In genomic region chr7:73414192-73414591, GRCm38 (mm10) we compare ENCODE assay signal across 23 mouse cellular contexts. TPM values are rescaled to one million over a fixed set of nuclear protein-coding genes. Genes with fewer than 3 reads are reported as not detected.
DNase-seq lines count a peak whose midpoint lies in the region; ATAC-seq lines count a peak whose summit lies in the region.
"Had no signal": no experiment of that assay in that cellular context is flagged by ENCODE, and none has a peak within 500 bp of the region (broad histone marks: within the 10 kb centered on the region; RNA-seq: fewer than 3 reads in every experiment).

No protein-coding gene starts in this region.

- H3K27me3 ChIP-seq in hindbrain, embryonic 14.5 days (ENCODE audit: control insufficient read depth, insufficient read depth, low read length) = no peaks in the 10 kb centered on the region
- no peaks in the 10 kb centered on the region for H3K27me3 ChIP-seq in hindbrain, embryonic 12.5 days
- H3K27me3 ChIP-seq in midbrain, embryonic 14.5 days (ENCODE audit: control insufficient read depth, insufficient read depth, low read length) = no peaks in the 10 kb centered on the region
- H3K27me3 ChIP-seq in midbrain, embryonic 15.5 days (replicated peaks) = no peaks in the 10 kb centered on the region
- no peaks in the 10 kb centered on the region for H3K27me3 ChIP-seq in kidney, embryonic 14.5 days (ENCODE audit: control insufficient read depth, insufficient read depth, low read length)
- H3K27me3 ChIP-seq: embryonic facial prominence, embryonic 13.5 days; forebrain, embryonic 13.5 days; heart, embryonic 15.5 days; limb, embryonic 13.5 days; liver, embryonic 13.5 days had no signal

- H3K4me2 ChIP-seq in hindbrain, embryonic 14.5 days (replicated peaks) = no peak overlapping the region
- H3K4me2 ChIP-seq in hindbrain, embryonic 12.5 days (replicated peaks) = no peak overlapping the region
- H3K4me2 ChIP-seq in midbrain, embryonic 14.5 days (ENCODE audit: low read length) = no peak overlapping the region
- no peak overlapping the region for H3K4me2 ChIP-seq in midbrain, embryonic 15.5 days
- H3K4me2 ChIP-seq in kidney, embryonic 14.5 days (replicated peaks; ENCODE audit: low read depth, low read length) = no peak overlapping the region
- H3K4me2 ChIP-seq: embryonic facial prominence, embryonic 13.5 days; forebrain, embryonic 13.5 days; heart, embryonic 15.5 days; limb, embryonic 13.5 days; liver, embryonic 13.5 days; lung, embryonic 14.5 days had no signal

- no peak overlapping the region for H3K4me3 ChIP-seq in hindbrain, embryonic 14.5 days (replicated peaks; ENCODE audit: low read length)
- no peak overlapping the region for H3K4me3 ChIP-seq in hindbrain, embryonic 12.5 days
- H3K4me3 ChIP-seq in midbrain, embryonic 14.5 days (replicated peaks; ENCODE audit: low read depth, low read length) = no peak overlapping the region
- no peak overlapping the region for H3K4me3 ChIP-seq in midbrain, embryonic 15.5 days
- H3K4me3 ChIP-seq in kidney, embryonic 14.5 days (ENCODE audit: low read length) = no peak overlapping the region
- H3K4me3 ChIP-seq: embryonic facial prominence, embryonic 13.5 days; forebrain, embryonic 13.5 days; heart, embryonic 15.5 days; limb, embryonic 13.5 days; liver, embryonic 13.5 days had no signal

- peak; percentile 3; the same call in 1 of the 2 replicates for ATAC-seq in hindbrain, embryonic 14.5 days (ENCODE audit: low FRiP score)
- no peak for ATAC-seq in hindbrain, embryonic 12.5 days (ENCODE audit: low FRiP score)
- no peak for ATAC-seq in midbrain, embryonic 14.5 days (ENCODE audit: low FRiP score, low TSS enrichment)
- no peak for ATAC-seq in midbrain, embryonic 15.5 days (replicated peaks)
- no peak for ATAC-seq in kidney, embryonic 14.5 days (ENCODE audit: low FRiP score, low TSS enrichment)
- ATAC-seq: forebrain, embryonic 13.5 days had no signal

- H3K36me3 ChIP-seq in hindbrain, embryonic 14.5 days (replicated peaks; ENCODE audit: control insufficient read depth, insufficient read depth) = peaks cover 61% of the 10 kb centered on the region
- peaks cover 88% of the 10 kb centered on the region for H3K36me3 ChIP-seq in hindbrain, embryonic 12.5 days
- H3K36me3 ChIP-seq in midbrain, embryonic 14.5 days (ENCODE audit: control insufficient read depth, insufficient read depth, low read length) = peaks cover 88% of the 10 kb centered on the region
- 0 out of 2 replicates have a peak, but pooled peaks cover 7% of the 10 kb centered on the region for H3K36me3 ChIP-seq in midbrain, embryonic 15.5 days (replicated peaks)
- H3K36me3 ChIP-seq in kidney, embryonic 14.5 days (ENCODE audit: control insufficient read depth, insufficient read depth, low read length) = peaks cover 62% of the 10 kb centered on the region
- H3K36me3 ChIP-seq: heart, embryonic 15.5 days; liver, embryonic 13.5 days had no signal

- DNase-seq in adrenal gland, postnatal 10 days = peak; percentile 1
- no peak for DNase-seq in adrenal gland, postnatal 14 days
- DNase-seq in hindbrain, embryonic 14.5 days (ENCODE audit: low spot score) = no peak
- no peak for DNase-seq in midbrain, embryonic 14.5 days
- DNase-seq: adrenal gland, postnatal 25 days; cerebellum, adult 9-11 months; heart, postnatal 36 days; kidney, adult 8-10 months; kidney, postnatal 14 days; liver, embryonic 13.5 days; lung, embryonic 14.5 days; lung, postnatal 36 days; right cerebral cortex, adult 18-20 months; right cerebral cortex, postnatal 4 days; thymus, postnatal 14 days had no signal

- H3K4me1 ChIP-seq in hindbrain, embryonic 14.5 days (replicated peaks; ENCODE audit: control insufficient read depth, insufficient read depth, low read length) = peaks cover 24% of the 10 kb centered on the region
- peaks cover 35% of the 10 kb centered on the region for H3K4me1 ChIP-seq in hindbrain, embryonic 12.5 days
- peaks cover 8% of the 10 kb centered on the region for H3K4me1 ChIP-seq in midbrain, embryonic 14.5 days (ENCODE audit: control insufficient read depth, insufficient read depth, low read length)
- peaks cover 26% of the 10 kb centered on the region for H3K4me1 ChIP-seq in midbrain, embryonic 15.5 days
- 0 out of 2 replicates have a peak, but pooled peaks cover 1% of the 10 kb centered on the region for H3K4me1 ChIP-seq in kidney, embryonic 14.5 days (ENCODE audit: control insufficient read depth, insufficient read depth, low read length)
- H3K4me1 ChIP-seq: liver, embryonic 13.5 days had no signal

- WGBS in hindbrain, embryonic 14.5 days = 67% methylated on average over 14 of the region's 14 CpGs
- 78% methylated on average over 14 of the region's 14 CpGs for WGBS in hindbrain, embryonic 12.5 days
- WGBS in midbrain, embryonic 14.5 days = 86% methylated on average over 14 of the region's 14 CpGs
- WGBS in midbrain, embryonic 15.5 days = 82% methylated on average over 14 of the region's 14 CpGs
- WGBS in kidney, embryonic 14.5 days = 88% methylated on average over 14 of the region's 14 CpGs

- no peaks in the 10 kb centered on the region for H3K9me3 ChIP-seq in hindbrain, embryonic 14.5 days (ENCODE audit: control insufficient read depth, low read length)
- no peaks in the 10 kb centered on the region for H3K9me3 ChIP-seq in hindbrain, embryonic 12.5 days (replicated peaks)
- H3K9me3 ChIP-seq in midbrain, embryonic 14.5 days (ENCODE audit: control insufficient read depth, low read length) = no peaks in the 10 kb centered on the region
- H3K9me3 ChIP-seq in midbrain, embryonic 15.5 days = no peaks in the 10 kb centered on the region
- H3K9me3 ChIP-seq in kidney, embryonic 14.5 days (ENCODE audit: control insufficient read depth, low read length) = no peaks in the 10 kb centered on the region
- H3K9me3 ChIP-seq: embryonic facial prominence, embryonic 13.5 days; forebrain, embryonic 13.5 days; heart, embryonic 15.5 days; limb, embryonic 13.5 days; liver, embryonic 13.5 days had no signal

- H3K9ac ChIP-seq in hindbrain, embryonic 14.5 days = no peak overlapping the region
- no peak overlapping the region for H3K9ac ChIP-seq in hindbrain, embryonic 12.5 days
- H3K9ac ChIP-seq in midbrain, embryonic 14.5 days (replicated peaks; ENCODE audit: low read length) = no peak overlapping the region
- H3K9ac ChIP-seq in midbrain, embryonic 15.5 days = no peak overlapping the region
- H3K9ac ChIP-seq in kidney, embryonic 14.5 days (ENCODE audit: low read depth, low read length) = no peak overlapping the region
- H3K9ac ChIP-seq: embryonic facial prominence, embryonic 13.5 days; forebrain, embryonic 13.5 days; heart, embryonic 15.5 days; limb, embryonic 13.5 days; liver, embryonic 13.5 days; lung, embryonic 14.5 days had no signal

- H3K27ac ChIP-seq in hindbrain, embryonic 14.5 days = no peak overlapping the region
- no peak overlapping the region for H3K27ac ChIP-seq in hindbrain, embryonic 12.5 days
- H3K27ac ChIP-seq in midbrain, embryonic 14.5 days (replicated peaks; ENCODE audit: low read depth, low read length) = 0 out of 2 replicates have a peak overlapping the region, but pooled peaks have one; percentile 13
- no peak overlapping the region for H3K27ac ChIP-seq in midbrain, embryonic 15.5 days
- H3K27ac ChIP-seq in kidney, embryonic 14.5 days (ENCODE audit: low read depth, low read length) = no peak overlapping the region
- H3K27ac ChIP-seq: embryonic facial prominence, embryonic 13.5 days; forebrain, embryonic 13.5 days; heart, embryonic 15.5 days; limb, embryonic 13.5 days; liver, embryonic 13.5 days had no signal

RNA-seq across cellular contexts. Expression of gene Rgma, which starts 38.9 kb away (rescaled TPM):
- total RNA-seq in adrenal gland, postnatal 10 days (2021) = 10 to 100 TPM; 10.3 to 20.0 TPM
- total RNA-seq in adrenal gland, postnatal 14 days (2021) = 10.0 and 14.0 TPM in 2 replicates
- 46.3 and 46.7 TPM in 2 replicates for polyA plus RNA-seq in hindbrain, embryonic 14.5 days (2014; fragmentation: Nextera tagmentation; extraction: Ambion mirVana)
- polyA plus RNA-seq in hindbrain, embryonic 12.5 days (2016; fragmentation: Nextera tagmentation; extraction: Ambion mirVana) = 55.3 and 55.7 TPM in 2 replicates
- 46.4 and 59.4 TPM in 2 replicates for polyA plus RNA-seq in midbrain, embryonic 14.5 days (2014; fragmentation: Nextera tagmentation; extraction: Ambion mirVana)
- 46.6 and 50.4 TPM in 2 replicates for polyA plus RNA-seq in midbrain, embryonic 15.5 days (2015; fragmentation: Nextera tagmentation; extraction: Ambion mirVana)
- polyA plus RNA-seq in kidney, embryonic 14.5 days (2014; fragmentation: Nextera tagmentation; extraction: Ambion mirVana) = 17.3 and 18.7 TPM in 2 replicates
- total RNA-seq: megakaryocyte-erythroid progenitor cell, adult 5-6 weeks had no signal
